Mouse (Mus musculus): Measurements from ENCODE around the gene 2310034G01Rik. TPM values are rescaled to one million over a fixed set of nuclear protein-coding genes. Genes with fewer than 3 reads are reported as not detected.

2310034G01Rik gene
- polyA plus RNA-seq, 1 experiment from 2014 or later: 1.5 TPM

GRCm38 (mm10) chr19:46324366-46324765 lies 25.7 kb downstream of the 2310034G01Rik start:
- no peaks in the 10 kb centered on the region for H3K36me3 ChIP-seq
- peaks cover 61% of the 10 kb centered on the region for H3K4me1 ChIP-seq
- H3K4me3 ChIP-seq: no peak overlapping the region
- no peak overlapping the region for H3K4me2 ChIP-seq (replicated peaks)
- H3K9me3 ChIP-seq (replicated peaks): no peaks in the 10 kb centered on the region
- ATAC-seq (ENCODE audit: low FRiP score): no peak
- no peak overlapping the region for H3K27ac ChIP-seq
- H3K27me3 ChIP-seq: peaks cover 71% of the 10 kb centered on the region
- H3K9ac ChIP-seq: no peak overlapping the region
- 77% methylated on average over 11 of the region's 11 CpGs for WGBS

- H3K9ac ChIP-seq: peak overlapping the region; percentile 35; the same call in 1 of the 2 replicates
- H3K4me1 ChIP-seq: peaks cover 61% of the 10 kb centered on the region
- H3K27me3 ChIP-seq: peaks cover 78% of the 10 kb centered on the region
- no peaks in the 10 kb centered on the region for H3K9me3 ChIP-seq (replicated peaks)
- no peak overlapping the region for H3K4me2 ChIP-seq (replicated peaks)
- H3K36me3 ChIP-seq: no peaks in the 10 kb centered on the region
- no peak for ATAC-seq (ENCODE audit: low FRiP score)
- no peak overlapping the region for H3K4me3 ChIP-seq
- H3K27ac ChIP-seq: no peak overlapping the region
- 71% methylated on average over 5 of the region's 5 CpGs for WGBS
These were observed 26.4 kb downstream of the 2310034G01Rik start for GRCm38 (mm10) chr19:46323716-46324115.

- WGBS: 82% methylated on average over 13 of the region's 13 CpGs
These were observed 27.0 kb downstream of the 2310034G01Rik start for GRCm38 (mm10) chr19:46322996-46323572.

GRCm38 (mm10) chr19:46322144-46322995 lies 27.7 kb downstream of the 2310034G01Rik start:
- Histone ChIP-seq H3K4me2 (replicated peaks) (peak overlapping the region; percentile 41), H3K9me3 (replicated peaks) (no peaks in the 10 kb centered on the region), H3K4me1 (peaks cover 67% of the 10 kb centered on the region), H3K36me3 (no peaks in the 10 kb centered on the region), H3K27me3 (peaks cover 90% of the 10 kb centered on the region), H3K27ac (peak overlapping the region; percentile 86), H3K4me3 (no peak overlapping the region), H3K9ac (peak overlapping the region; percentile 23; the same call in 1 of the 2 replicates)
- 57% methylated on average over 11 of the region's 11 CpGs for WGBS
- no peak for ATAC-seq (ENCODE audit: low FRiP score)

More at GRCm38 (mm10) chr19:46322996-46323572, 27.0 kb downstream of the 2310034G01Rik start:
- Histone ChIP-seq H3K4me2 (replicated peaks) (0 out of 2 replicates have a peak overlapping the region, but pooled peaks have one; percentile 41), H3K4me3 (no peak overlapping the region), H3K9me3 (replicated peaks) (no peaks in the 10 kb centered on the region), H3K9ac (0 out of 2 replicates have a peak overlapping the region, but pooled peaks have one; percentile 35), H3K4me1 (peaks cover 66% of the 10 kb centered on the region), H3K27me3 (peaks cover 84% of the 10 kb centered on the region), H3K36me3 (no peaks in the 10 kb centered on the region), H3K27ac (no peak overlapping the region)
- no peak for ATAC-seq (ENCODE audit: low FRiP score)

GRCm38 (mm10) chr19:46321101-46321943 lies 28.8 kb downstream of the 2310034G01Rik start:
- Histone ChIP-seq H3K9me3 (replicated peaks) (no peaks in the 10 kb centered on the region), H3K4me3 (no peak overlapping the region), H3K9ac (peak overlapping the region; percentile 23; the same call in 1 of the 2 replicates), H3K27ac (peak overlapping the region; percentile 86), H3K4me2 (replicated peaks) (peak overlapping the region; percentile 41), H3K4me1 (peaks cover 62% of the 10 kb centered on the region), H3K36me3 (no peaks in the 10 kb centered on the region), H3K27me3 (peaks cover 93% of the 10 kb centered on the region)
- peak; percentile 77 for ATAC-seq (ENCODE audit: low FRiP score)
- 19% methylated on average over 6 of the region's 6 CpGs for whole genome bisulfite sequencing

GRCm38 (mm10) chr19:46320076-46320785 lies 29.9 kb downstream of the 2310034G01Rik start:
- Histone ChIP-seq H3K27me3 (peaks cover 93% of the 10 kb centered on the region), H3K27ac (0 out of 2 replicates have a peak overlapping the region, but pooled peaks have one; percentile 86), H3K4me1 (peaks cover 62% of the 10 kb centered on the region), H3K9ac (no peak overlapping the region), H3K4me3 (no peak overlapping the region), H3K36me3 (no peaks in the 10 kb centered on the region), H3K4me2 (replicated peaks) (no peak overlapping the region), H3K9me3 (replicated peaks) (no peaks in the 10 kb centered on the region)
- no peak for ATAC-seq (ENCODE audit: low FRiP score)
- WGBS: 83% methylated on average over 8 of the region's 8 CpGs

- Histone ChIP-seq H3K9ac (0 out of 2 replicates have a peak overlapping the region, but pooled peaks have one; percentile 13), H3K9me3 (replicated peaks) (no peaks in the 10 kb centered on the region), H3K4me3 (peak overlapping the region; percentile 47), H3K27me3 (peaks cover 93% of the 10 kb centered on the region), H3K36me3 (no peaks in the 10 kb centered on the region), H3K4me2 (replicated peaks) (peak overlapping the region; percentile 73), H3K4me1 (peaks cover 62% of the 10 kb centered on the region), H3K27ac (peak overlapping the region; percentile 30; the same call in 1 of the 2 replicates)
- ATAC-seq (ENCODE audit: low FRiP score): no peak
- WGBS: 11% methylated on average over 16 of the region's 16 CpGs
These were observed 31.3 kb downstream of the 2310034G01Rik start for GRCm38 (mm10) chr19:46318586-46319378.

GRCm38 (mm10) chr19:46318031-46318471 lies 32.1 kb downstream of the 2310034G01Rik start:
- ATAC-seq (ENCODE audit: low FRiP score): no peak
- peak overlapping the region; percentile 73 for H3K4me2 ChIP-seq (replicated peaks)
- 3% methylated on average over 20 of the region's 42 CpGs for WGBS
- H3K27me3 ChIP-seq: peaks cover 93% of the 10 kb centered on the region
- H3K36me3 ChIP-seq: peaks cover 6% of the 10 kb centered on the region; the same call in 1 of the 2 replicates
- H3K4me1 ChIP-seq: peaks cover 59% of the 10 kb centered on the region
- no peaks in the 10 kb centered on the region for H3K9me3 ChIP-seq (replicated peaks)
- peak overlapping the region; percentile 18; the same call in 1 of the 2 replicates for H3K27ac ChIP-seq
- H3K9ac ChIP-seq: peak overlapping the region; percentile 67
- H3K4me3 ChIP-seq: peak overlapping the region; percentile 47

- Histone ChIP-seq H3K27ac (peak overlapping the region; percentile 18; the same call in 1 of the 2 replicates), H3K9me3 (replicated peaks) (no peaks in the 10 kb centered on the region), H3K36me3 (peaks cover 8% of the 10 kb centered on the region; the same call in 1 of the 2 replicates), H3K9ac (peak overlapping the region; percentile 67), H3K4me1 (peaks cover 54% of the 10 kb centered on the region), H3K4me3 (peak overlapping the region; percentile 47), H3K27me3 (peaks cover 92% of the 10 kb centered on the region), H3K4me2 (replicated peaks) (peak overlapping the region; percentile 73)
- WGBS: under 1% methylated on average over 36 of the region's 48 CpGs
- 0 out of 2 replicates have a peak, but pooled peaks have one; percentile 23 for ATAC-seq (ENCODE audit: low FRiP score)
These were observed 32.6 kb downstream of the 2310034G01Rik start for GRCm38 (mm10) chr19:46317546-46317885.

- Histone ChIP-seq H3K27ac (0 out of 2 replicates have a peak overlapping the region, but pooled peaks have one; percentile 18), H3K4me2 (replicated peaks) (peak overlapping the region; percentile 73), H3K9ac (peak overlapping the region; percentile 67), H3K27me3 (peaks cover 92% of the 10 kb centered on the region), H3K36me3 (peaks cover 10% of the 10 kb centered on the region; the same call in 1 of the 2 replicates), H3K4me3 (peak overlapping the region; percentile 47), H3K4me1 (peaks cover 49% of the 10 kb centered on the region), H3K9me3 (replicated peaks) (no peaks in the 10 kb centered on the region)
- WGBS: 37% methylated on average over 15 of the region's 15 CpGs
- no peak for ATAC-seq (ENCODE audit: low FRiP score)
These were observed 33.1 kb downstream of the 2310034G01Rik start for GRCm38 (mm10) chr19:46316846-46317545.
